Mouse (Mus musculus) hindbrain, embryonic 10.5 days (tissue): ENCODE data around the gene Fam192a. TPM values are rescaled to one million over a fixed set of nuclear protein-coding genes. Genes with fewer than 3 reads are reported as not detected.

ENCODE experiments used
- DNase-seq: peaks from one replicate; pipeline ENCODE4 v3.0.0-alpha.2; 2017; ENCODE audit warnings: low spot score
- H3K27ac ChIP-seq: fragments of 300-500 bp; sonication (generic); 2 replicates; pipeline ENCODE4 v1.5.1; 2016; ENCODE audit warnings: mild to moderate bottlenecking, moderate library complexity
- H3K27me3 ChIP-seq: fragments of 300-500 bp; sonication (generic); 2 replicates; pipeline ENCODE4 v1.6.1; 2016; ENCODE audit warnings: mild to moderate bottlenecking; ENCODE audit not compliant: poor library complexity, insufficient read depth, severe bottlenecking
- H3K36me3 ChIP-seq: fragments of 300-500 bp; sonication (generic); 2 replicates; pipeline ENCODE4 v1.6.1; 2016; ENCODE audit warnings: mild to moderate bottlenecking, moderate library complexity
- H3K4me1 ChIP-seq: fragments of 300-500 bp; sonication (generic); replicated peaks from 2 replicates; pipeline ENCODE4 v1.6.1; 2016; ENCODE audit warnings: mild to moderate bottlenecking
- H3K4me3 ChIP-seq: fragments of 300-500 bp; sonication (generic); 2 replicates; pipeline ENCODE4 v1.5.1; 2016; ENCODE audit warnings: mild to moderate bottlenecking, moderate library complexity
- H3K9me3 ChIP-seq: fragments of 300-500 bp; sonication (generic); 2 replicates; pipeline ENCODE4 v1.6.1; 2016; ENCODE audit warnings: mild to moderate bottlenecking, moderate library complexity
- WGBS: fragments of 180-500 bp; shearing (Covaris S2); methylation state at CpG from one replicate; pipeline ENCODE4 v1.1.7; 2016; 5-methylcytosine and 5-hydroxymethylcytosine counted together
- polyA plus RNA-seq: library from polyadenylated mRNA; unstranded; fragments of >200 nt; fragmentation: Nextera tagmentation; extraction: Ambion mirVana; gene quantifications from 2 replicates; pipeline ENCODE4 v1.2.1, GENCODE M21; 2016

The Fam192a gene
- polyA plus RNA-seq, 1 experiment from 2014 or later, result 86.2 TPM

- no peak for DNase-seq
- peaks cover 26% of the 10 kb centered on the region for H3K4me1 ChIP-seq
- no peaks in the 10 kb centered on the region for H3K36me3 ChIP-seq
- no peaks in the 10 kb centered on the region for H3K9me3 ChIP-seq
- peak overlapping the region; percentile 99 for H3K4me3 ChIP-seq
- H3K27ac ChIP-seq, result peak overlapping the region; percentile 97
- under 1% methylated on average over 51 of the region's 51 CpGs for WGBS
- no peaks in the 10 kb centered on the region for H3K27me3 ChIP-seq
Measured at GRCm38 (mm10) chr8:94601034-94601606, 677 bp downstream of the Fam192a start.

GRCm38 (mm10) chr8:94600478-94600877, 1.3 kb downstream of the Fam192a start:
- no peaks in the 10 kb centered on the region for H3K9me3 ChIP-seq
- WGBS, result 36% methylated on average over 5 of the region's 5 CpGs
- peaks cover 26% of the 10 kb centered on the region for H3K4me1 ChIP-seq
- peak overlapping the region; percentile 97 for H3K27ac ChIP-seq
- H3K4me3 ChIP-seq, result peak overlapping the region; percentile 99
- no peaks in the 10 kb centered on the region for H3K27me3 ChIP-seq
- no peak for DNase-seq
- 0 out of 2 replicates have a peak, but pooled peaks cover 3% of the 10 kb centered on the region for H3K36me3 ChIP-seq

GRCm38 (mm10) chr8:94594211-94594610, 7.6 kb downstream of the Fam192a start:
- H3K4me1 ChIP-seq, result no peaks in the 10 kb centered on the region; the same call in 1 of the 2 replicates
- no peak overlapping the region for H3K27ac ChIP-seq
- peaks cover 11% of the 10 kb centered on the region for H3K36me3 ChIP-seq
- no peak overlapping the region for H3K4me3 ChIP-seq
- H3K9me3 ChIP-seq, result no peaks in the 10 kb centered on the region
- DNase-seq, result no peak
- WGBS, result 89% methylated on average over 1 of the region's 1 CpGs
- no peaks in the 10 kb centered on the region for H3K27me3 ChIP-seq

GRCm38 (mm10) chr8:94591691-94592090, 10.1 kb downstream of the Fam192a start:
- Histone ChIP-seq H3K4me1 (no peaks in the 10 kb centered on the region; the same call in 1 of the 2 replicates), H3K36me3 (peaks cover 36% of the 10 kb centered on the region), H3K27ac (no peak overlapping the region), H3K4me3 (no peak overlapping the region), H3K27me3 (no peaks in the 10 kb centered on the region), H3K9me3 (no peaks in the 10 kb centered on the region)
- DNase-seq, result no peak
- 75% methylated on average over 4 of the region's 4 CpGs for WGBS

GRCm38 (mm10) chr8:94584238-94584817, 17.5 kb downstream of the Fam192a start:
- peaks cover 96% of the 10 kb centered on the region for H3K36me3 ChIP-seq
- H3K4me3 ChIP-seq, result no peak overlapping the region
- WGBS, result 55% methylated on average over 4 of the region's 4 CpGs
- H3K27me3 ChIP-seq, result no peaks in the 10 kb centered on the region
- H3K9me3 ChIP-seq, result no peaks in the 10 kb centered on the region
- no peaks in the 10 kb centered on the region for H3K4me1 ChIP-seq
- DNase-seq, result peak; percentile 37
- no peak overlapping the region for H3K27ac ChIP-seq

GRCm38 (mm10) chr8:94582569-94582968, 19.2 kb downstream of the Fam192a start:
- Histone ChIP-seq H3K4me1 (no peaks in the 10 kb centered on the region), H3K4me3 (no peak overlapping the region), H3K27ac (no peak overlapping the region), H3K9me3 (no peaks in the 10 kb centered on the region), H3K36me3 (peaks cover 96% of the 10 kb centered on the region), H3K27me3 (no peaks in the 10 kb centered on the region)
- DNase-seq, result no peak
- WGBS, result 91% methylated on average over 6 of the region's 6 CpGs

GRCm38 (mm10) chr8:94581820-94582483, 19.8 kb downstream of the Fam192a start:
- WGBS, result 89% methylated on average over 7 of the region's 7 CpGs
- no peak for DNase-seq
- H3K36me3 ChIP-seq, result peaks cover 96% of the 10 kb centered on the region

GRCm38 (mm10) chr8:94575148-94575547, 26.6 kb downstream of the Fam192a start:
- H3K36me3 ChIP-seq, result peaks cover 84% of the 10 kb centered on the region
- H3K4me1 ChIP-seq, result no peaks in the 10 kb centered on the region
- H3K4me3 ChIP-seq, result no peak overlapping the region
- no peaks in the 10 kb centered on the region for H3K27me3 ChIP-seq
- WGBS, result 94% methylated on average over 4 of the region's 4 CpGs
- no peak for DNase-seq
- no peaks in the 10 kb centered on the region for H3K9me3 ChIP-seq
- H3K27ac ChIP-seq, result no peak overlapping the region

More at GRCm38 (mm10) chr8:94581820-94582483, 19.8 kb downstream of the Fam192a start:
- Histone ChIP-seq H3K9me3 (no peaks in the 10 kb centered on the region), H3K4me1 (no peaks in the 10 kb centered on the region), H3K4me3 (no peak overlapping the region), H3K27me3 (no peaks in the 10 kb centered on the region), H3K27ac (no peak overlapping the region)

GRCm38 (mm10) chr8:94574159-94574907, 27.5 kb downstream of the Fam192a start:
- Histone ChIP-seq H3K4me1 (peaks cover 5% of the 10 kb centered on the region; the same call in 1 of the 2 replicates), H3K4me3 (no peak overlapping the region), H3K36me3 (peaks cover 78% of the 10 kb centered on the region), H3K27ac (no peak overlapping the region), H3K27me3 (no peaks in the 10 kb centered on the region), H3K9me3 (no peaks in the 10 kb centered on the region)
- 89% methylated on average over 16 of the region's 16 CpGs for WGBS
- DNase-seq, result no peak

GRCm38 (mm10) chr8:94571896-94572295, 29.9 kb downstream of the Fam192a start:
- H3K36me3 ChIP-seq, result peaks cover 53% of the 10 kb centered on the region
- WGBS, result 80% methylated on average over 2 of the region's 2 CpGs
- no peaks in the 10 kb centered on the region for H3K9me3 ChIP-seq
- H3K4me3 ChIP-seq, result no peak overlapping the region
- no peak for DNase-seq
- no peak overlapping the region for H3K27ac ChIP-seq
- peaks cover 20% of the 10 kb centered on the region for H3K4me1 ChIP-seq
- H3K27me3 ChIP-seq, result no peaks in the 10 kb centered on the region

- H3K27ac ChIP-seq, result no peak overlapping the region
- 0 out of 2 replicates have a peak, but pooled peaks cover 5% of the 10 kb centered on the region for H3K27me3 ChIP-seq
- H3K36me3 ChIP-seq, result peaks cover 29% of the 10 kb centered on the region
- no peaks in the 10 kb centered on the region for H3K9me3 ChIP-seq
- peaks cover 36% of the 10 kb centered on the region for H3K4me1 ChIP-seq
- no peak overlapping the region for H3K4me3 ChIP-seq
- no peak for DNase-seq
- 69% methylated on average over 1 of the region's 1 CpGs for WGBS
Measured at GRCm38 (mm10) chr8:94569419-94569818, 32.4 kb downstream of the Fam192a start.

GRCm38 (mm10) chr8:94568098-94568497, 33.7 kb downstream of the Fam192a start:
- peaks cover 36% of the 10 kb centered on the region for H3K4me1 ChIP-seq
- 90% methylated on average over 8 of the region's 8 CpGs for WGBS
- H3K27me3 ChIP-seq, result peaks cover 18% of the 10 kb centered on the region
- H3K4me3 ChIP-seq, result no peak overlapping the region
- DNase-seq, result no peak
- peaks cover 15% of the 10 kb centered on the region for H3K36me3 ChIP-seq
- no peaks in the 10 kb centered on the region for H3K9me3 ChIP-seq
- peak overlapping the region; percentile 2; the same call in 1 of the 2 replicates for H3K27ac ChIP-seq
